Mouse (Mus musculus): ENCODE results near the gene Agbl5.
"Not testable (repeated sequence)": the region's sequence is repeated elsewhere in the genome, so short reads cannot be mapped to it uniquely, and the experiment has no call there.

DNA sequence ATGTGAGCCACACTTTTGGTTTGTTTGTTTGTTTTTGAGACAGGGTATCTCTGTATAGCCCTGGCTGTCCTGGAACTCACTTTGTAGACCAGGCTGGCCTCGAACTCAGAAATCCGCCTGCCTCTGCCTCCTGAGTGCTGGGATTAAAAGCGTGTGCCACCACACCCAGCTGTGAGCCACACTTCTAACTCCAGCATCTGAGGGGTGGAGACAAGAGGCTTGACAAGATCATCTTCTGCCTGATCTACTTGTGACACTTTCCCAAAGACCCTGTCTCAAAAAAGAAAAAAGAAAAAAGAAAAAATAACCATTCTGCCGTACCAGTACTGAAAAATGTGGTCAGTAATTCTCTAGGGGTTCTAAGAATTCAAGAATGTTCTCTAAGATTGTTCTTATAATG is 6.7 kb upstream of the Agbl5 start:
- not testable (repeated sequence) for TF ChIP-seq CTCF (IDR thresholded peaks at IDR 0.05; ENCODE audit: low read depth, low read length); POLR2A (IDR thresholded peaks at IDR 0.05; ENCODE audit: borderline replicate concordance, low read depth, low read length)
